Mouse (Mus musculus): ENCODE results near the gene Suco.

Suco gene

GRCm38 (mm10) chr1:161876553-161877447 is at the start of gene Suco:
Suco (minus strand) TSS chr1:161876682.
- peak; percentile 100 for DNase-seq (ENCODE audit: low spot score in 2 of 2)

GRCm38 (mm10) chr1:161925281-161925805 is 48.9 kb upstream of the Suco start:
- no peak for DNase-seq (ENCODE audit: low spot score in 2 of 2)

- DNase-seq (ENCODE audit: low spot score in 2 of 2) = no peak
These were observed 47.8 kb upstream of the Suco start for GRCm38 (mm10) chr1:161924321-161924720.

- DNase-seq (ENCODE audit: low spot score in 2 of 2) = no peak
These were observed 45.4 kb upstream of the Suco start for GRCm38 (mm10) chr1:161921928-161922327.

- no peak for DNase-seq (ENCODE audit: low spot score in 2 of 2)
These were observed 44.3 kb upstream of the Suco start for GRCm38 (mm10) chr1:161920475-161921454.

GRCm38 (mm10) chr1:161919594-161919993 is 43.1 kb upstream of the Suco start:
- DNase-seq (ENCODE audit: low spot score in 2 of 2) = no peak

GRCm38 (mm10) chr1:161918682-161919372 is 42.3 kb upstream of the Suco start:
- no peak for DNase-seq (ENCODE audit: low spot score in 2 of 2)

GRCm38 (mm10) chr1:161917940-161918484 is 41.5 kb upstream of the Suco start:
- DNase-seq (ENCODE audit: low spot score in 2 of 2) = no peak

- no peak for DNase-seq (ENCODE audit: low spot score in 2 of 2)
These were observed 39.6 kb upstream of the Suco start for GRCm38 (mm10) chr1:161916036-161916435.

- DNase-seq (ENCODE audit: low spot score in 2 of 2) = no peak
These were observed 37.1 kb upstream of the Suco start for GRCm38 (mm10) chr1:161913648-161913984.

GRCm38 (mm10) chr1:161912940-161913647 is 36.6 kb upstream of the Suco start:
- DNase-seq (ENCODE audit: low spot score in 2 of 2) = no peak

GRCm38 (mm10) chr1:161909074-161909473 is 32.6 kb upstream of the Suco start:
- DNase-seq (ENCODE audit: low spot score in 2 of 2) = no peak

- DNase-seq (ENCODE audit: low spot score in 2 of 2) = no peak
These were observed 31.4 kb upstream of the Suco start for GRCm38 (mm10) chr1:161907795-161908457.

GRCm38 (mm10) chr1:161907111-161907510 is 30.6 kb upstream of the Suco start:
- no peak for DNase-seq (ENCODE audit: low spot score in 2 of 2)

- DNase-seq (ENCODE audit: low spot score in 2 of 2) = no peak
These were observed 26.4 kb upstream of the Suco start for GRCm38 (mm10) chr1:161902692-161903452.

GRCm38 (mm10) chr1:161900129-161900528 is 23.6 kb upstream of the Suco start:
- DNase-seq (ENCODE audit: low spot score in 2 of 2) = no peak

- no peak for DNase-seq (ENCODE audit: low spot score in 2 of 2)
These were observed 20.8 kb upstream of the Suco start for GRCm38 (mm10) chr1:161897235-161897634.

GRCm38 (mm10) chr1:161896130-161896529 is 19.6 kb upstream of the Suco start:
- DNase-seq (ENCODE audit: low spot score in 2 of 2) = no peak

GRCm38 (mm10) chr1:161895014-161895413 is 18.5 kb upstream of the Suco start:
- DNase-seq (ENCODE audit: low spot score in 2 of 2) = no peak
